Mouse (Mus musculus): ENCODE measurements at regions not wholly inside any gene's neighbourhood (a gene's known extent, or its start where the extent isn't known, plus 50 kb on each side); places are given as distances from the start of the nearest gene placed in this dataset.
"Not testable (repeated sequence)": the region's sequence is repeated elsewhere in the genome, so short reads cannot be mapped to it uniquely, and the experiment has no call there.

- intact Hi-C loops (cut with DNase I), result no loop called here
Measured at GRCm38 (mm10) chr9:43514731-43515458, 204.2 kb downstream of the Trim29 start.

GRCm38 (mm10) chr9:43520931-43521330 is 210.3 kb downstream of the Trim29 start:
- intact Hi-C loops (cut with DNase I), result no loop called here

- intact Hi-C loops (cut with DNase I), result no loop called here
Measured at GRCm38 (mm10) chr9:43524947-43525565, 214.4 kb downstream of the Trim29 start.

- intact Hi-C loops (cut with DNase I), result no loop called here
Measured at GRCm38 (mm10) chr9:43532187-43532586, 211.6 kb upstream of the Nectin1 start.

- intact Hi-C loops (cut with DNase I), result no loop called here
Measured at GRCm38 (mm10) chr9:43535967-43536366, 207.8 kb upstream of the Nectin1 start.

- intact Hi-C loops (cut with DNase I), result no loop called here
Measured at GRCm38 (mm10) chr9:43537121-43537520, 206.7 kb upstream of the Nectin1 start.

- intact Hi-C loops (cut with DNase I), result no loop called here
Measured at GRCm38 (mm10) chr9:43540131-43540530, 203.7 kb upstream of the Nectin1 start.

- intact Hi-C loops (cut with DNase I), result no loop called here
Measured at GRCm38 (mm10) chr9:43541234-43541633, 202.6 kb upstream of the Nectin1 start.

- intact Hi-C loops (cut with DNase I), result no loop called here
Measured at GRCm38 (mm10) chr9:43542077-43542654, 201.6 kb upstream of the Nectin1 start.

GRCm38 (mm10) chr9:43545081-43545565 is 198.7 kb upstream of the Nectin1 start:
- intact Hi-C loops (cut with DNase I), result no loop called here

- intact Hi-C loops (cut with DNase I), result no loop called here
Measured at GRCm38 (mm10) chr9:43548883-43549282, 194.9 kb upstream of the Nectin1 start.

GRCm38 (mm10) chr9:43549293-43549692 is 194.5 kb upstream of the Nectin1 start:
- intact Hi-C loops (cut with DNase I), result no loop called here

GRCm38 (mm10) chr9:43552758-43553157 is 191.0 kb upstream of the Nectin1 start:
- intact Hi-C loops (cut with DNase I), result not testable (repeated sequence)

GRCm38 (mm10) chr9:43562016-43562415 is 181.8 kb upstream of the Nectin1 start:
- intact Hi-C loops (cut with DNase I), result no loop called here

GRCm38 (mm10) chr9:43564239-43564906 is 179.4 kb upstream of the Nectin1 start:
- intact Hi-C loops (cut with DNase I), result no loop called here

GRCm38 (mm10) chr9:43568851-43569250 is 174.9 kb upstream of the Nectin1 start:
- intact Hi-C loops (cut with DNase I), result no loop called here

- intact Hi-C loops (cut with DNase I), result no loop called here
Measured at GRCm38 (mm10) chr9:43571086-43571485, 172.7 kb upstream of the Nectin1 start.

GRCm38 (mm10) chr9:43575659-43576058 is 168.1 kb upstream of the Nectin1 start:
- intact Hi-C loops (cut with DNase I), result no loop called here

- intact Hi-C loops (cut with DNase I), result no loop called here
Measured at GRCm38 (mm10) chr9:43580653-43581052, 163.1 kb upstream of the Nectin1 start.

GRCm38 (mm10) chr9:43585616-43586015 is 158.2 kb upstream of the Nectin1 start:
- intact Hi-C loops (cut with DNase I), result no loop called here

- intact Hi-C loops (cut with DNase I), result no loop called here
Measured at GRCm38 (mm10) chr9:43593236-43593635, 150.5 kb upstream of the Nectin1 start.

- intact Hi-C loops (cut with DNase I), result no loop called here
Measured at GRCm38 (mm10) chr9:43594814-43595213, 149.0 kb upstream of the Nectin1 start.
